Mouse (Mus musculus) heart, postnatal 0 days (tissue): Measurements from ENCODE around the gene Kif20b.

Experiments used
- CTCF ChIP-seq: IDR thresholded peaks from 2 replicates; pipeline ENCODE4 v1.5.1; 2016; ENCODE audit warnings: antibody characterized with exemption, control low read depth, low read depth
- EP300 ChIP-seq: IDR thresholded peaks from 2 replicates; pipeline ENCODE4 v1.6.1; 2016; ENCODE audit warnings: antibody characterized with exemption, low read depth

GRCm38 (mm10) chr19:34920531-34920930 lies 1.6 kb upstream of the Kif20b start:
- TF ChIP-seq CTCF (no peak), EP300 (no peak)
